Mouse (Mus musculus) ES-E14 (cell line): Measurements from ENCODE around the gene Bmper.

Experiments used
- CHD2 ChIP-seq: IDR thresholded peaks from 2 replicates; pipeline ENCODE4 v1.6.1; 2014; ENCODE audit warnings: mild to moderate bottlenecking, low read depth, low read length, inconsistent platforms
- HCFC1 ChIP-seq: IDR thresholded peaks from 2 replicates; pipeline ENCODE4 v1.6.1; 2012; ENCODE audit warnings: low read length, inconsistent platforms, borderline replicate concordance; ENCODE audit not compliant: insufficient read depth
- MAFK ChIP-seq: IDR thresholded peaks from 2 replicates; pipeline ENCODE4 v1.6.1; 2014; ENCODE audit warnings: mild to moderate bottlenecking, low read depth, low read length, inconsistent platforms; ENCODE audit not compliant: insufficient read depth
- ZNF384 ChIP-seq: IDR thresholded peaks from 2 replicates; pipeline ENCODE4 v1.6.1; 2012; ENCODE audit warnings: low read depth, low read length, inconsistent platforms

DNA sequence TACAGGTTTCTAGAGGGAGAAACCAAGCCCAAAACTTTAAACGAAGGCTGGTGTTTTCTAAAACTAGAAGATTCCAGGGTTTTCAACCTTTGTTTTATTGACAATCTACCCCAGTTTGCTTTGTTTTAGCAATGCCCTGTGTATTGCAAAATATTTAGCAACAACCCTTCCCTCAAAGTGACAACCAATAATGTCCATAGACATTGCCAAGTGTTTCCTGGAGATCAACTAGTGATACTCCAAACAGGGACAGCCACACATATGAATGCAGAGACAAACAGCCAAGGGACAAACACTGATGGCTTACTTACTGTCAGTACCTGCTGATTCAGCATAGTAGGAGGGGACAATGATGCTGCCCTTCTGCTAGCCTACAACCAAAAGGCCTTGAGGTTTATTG, 161.0 kb downstream of the Bmper start:
- TF ChIP-seq CHD2 (no peak), MAFK (no peak), ZNF384 (no peak), HCFC1 (no peak)
